Mouse (Mus musculus) liver, embryonic 14.5 days (tissue): ENCODE measurements at regions not wholly inside any gene's neighbourhood (a gene's known extent, or its start where the extent isn't known, plus 50 kb on each side); places are given as distances from the start of the nearest gene placed in this dataset.
A peak's percentile ranks its signal among the peaks of the same experiment; 100 is the strongest.

Experiments
- ATAC-seq: fragments of 200-750 bp; cut with Nextera tagmentation; 2 replicates; pipeline ENCODE4 v1.8.0; 2017; ENCODE audit warnings: moderate number of reproducible peaks, mild to moderate bottlenecking, moderate library complexity; ENCODE audit not compliant: insufficient read depth
- DNase-seq, 3 experiments: peaks; one replicate each; pipeline ENCODE4 v3.0.0-alpha.2; 2012 to 2013; ENCODE audit warnings: low read depth in 3 of 3, low spot score in 3 of 3
- H3K27ac ChIP-seq: fragments of 300-500 bp; sonication (generic); 2 replicates; pipeline ENCODE4 v1.5.1; 2014; ENCODE audit warnings: moderate library complexity, mild to moderate bottlenecking, control low read depth, inconsistent platforms
- H3K27me3 ChIP-seq: fragments of 300-500 bp; sonication (generic); 2 replicates; pipeline ENCODE4 v1.6.1; 2014; ENCODE audit warnings: mild to moderate bottlenecking, low read length, moderate library complexity; ENCODE audit not compliant: control insufficient read depth, insufficient read depth
- H3K36me3 ChIP-seq: fragments of 300-500 bp; sonication (generic); replicated peaks from 2 replicates; pipeline ENCODE4 v1.6.1; 2014; ENCODE audit warnings: low read depth; ENCODE audit not compliant: control insufficient read depth, insufficient read depth
- H3K4me1 ChIP-seq, 2 experiments: fragments of 200-500 bp in 1 of 2; fragments of 300-500 bp in 1 of 2; sonication (generic) in 1 of 2; replicated peaks; 2 replicates each; pipeline ENCODE4 v1.6.1; 2012 to 2014; ENCODE audit warnings: antibody characterized with exemption in 1 of 2, inconsistent platforms in 1 of 2, low read length in 1 of 2; ENCODE audit not compliant: control insufficient read depth in 2 of 2, insufficient read depth in 2 of 2
- H3K4me2 ChIP-seq: fragments of 300-500 bp; sonication (generic); 2 replicates; pipeline ENCODE4 v1.6.1; 2014; ENCODE audit warnings: low read depth, mild to moderate bottlenecking, control low read depth, moderate library complexity
- H3K4me3 ChIP-seq, 2 experiments: fragments of 200-500 bp in 1 of 2; fragments of 300-500 bp in 1 of 2; sonication (generic) in 1 of 2; 2 replicates each; pipeline ENCODE4 v1.5.1; 2012 to 2014; ENCODE audit warnings: low read depth in 2 of 2, low read length in 2 of 2, mild to moderate bottlenecking in 2 of 2, control low read depth in 1 of 2, inconsistent platforms in 1 of 2, moderate library complexity in 1 of 2; ENCODE audit not compliant: insufficient read depth in 1 of 2
- H3K9ac ChIP-seq: fragments of 300-500 bp; sonication (generic); replicated peaks from 2 replicates; pipeline ENCODE4 v1.6.1; 2014; ENCODE audit warnings: mild to moderate bottlenecking, control low read depth, moderate library complexity
- H3K9me3 ChIP-seq: fragments of 300-500 bp; sonication (generic); 2 replicates; pipeline ENCODE4 v1.6.1; 2016; ENCODE audit warnings: low read length, mixed read lengths; ENCODE audit not compliant: control insufficient read depth
- CTCF ChIP-seq: IDR thresholded peaks from 2 replicates; pipeline ENCODE4 v1.5.1; 2016; ENCODE audit warnings: antibody characterized with exemption, low read depth, control low read depth
- EP300 ChIP-seq: IDR thresholded peaks from 2 replicates; pipeline ENCODE4 v1.6.1; 2016; ENCODE audit warnings: antibody characterized with exemption, low read depth
- WGBS: fragments of 180-500 bp; shearing (Covaris S2); extraction: QIAGEN DNeasy Blood & Tissue Kit; methylation state at CpG from one replicate; pipeline ENCODE4 v1.1.7; 2014; ENCODE audit not compliant: insufficient replicate concordance; 5-methylcytosine and 5-hydroxymethylcytosine counted together

- Histone ChIP-seq H3K4me1 (no peaks in the 10 kb centered on the region), H3K9ac (no peak overlapping the region), H3K27me3 (no peaks in the 10 kb centered on the region), H3K9me3 (no peaks in the 10 kb centered on the region), H3K4me2 (no peak overlapping the region), H3K4me3 (no peak overlapping the region), H3K36me3 (no peaks in the 10 kb centered on the region), H3K27ac (no peak overlapping the region)
- ATAC-seq, result no peak
- 56% methylated on average over 1 of the region's 1 CpGs for WGBS
- TF ChIP-seq CTCF, result no peak
- no peak for TF ChIP-seq EP300
- no peak for DNase-seq
Measured at GRCm38 (mm10) chr13:69373816-69374142, 159.8 kb upstream of the Nsun2 start.

- Histone ChIP-seq H3K9me3 (no peaks in the 10 kb centered on the region), H3K4me1 (no peaks in the 10 kb centered on the region), H3K36me3 (no peaks in the 10 kb centered on the region), H3K9ac (no peak overlapping the region), H3K4me2 (no peak overlapping the region), H3K4me3 (no peak overlapping the region), H3K27me3 (no peaks in the 10 kb centered on the region), H3K27ac (no peak overlapping the region)
- ATAC-seq (no peak), DNase-seq (peak in 1 of 3 experiments; percentile 4)
- 40% methylated on average over 4 of the region's 4 CpGs for WGBS
- TF ChIP-seq EP300 (no peak), CTCF (no peak)
Measured at GRCm38 (mm10) chr13:69380403-69380802, 153.1 kb upstream of the Nsun2 start.

- TF ChIP-seq EP300 (no peak), CTCF (no peak; the same call in 1 of the 2 replicates)
- Histone ChIP-seq H3K27me3 (no peaks in the 10 kb centered on the region), H3K9me3 (no peaks in the 10 kb centered on the region), H3K4me2 (no peak overlapping the region), H3K4me3 (no peak overlapping the region), H3K9ac (no peak overlapping the region), H3K27ac (no peak overlapping the region), H3K4me1 (peaks cover 0 to 2% of the 10 kb centered on the region in 2 experiments; a peak in 1 of 4 replicates), H3K36me3 (no peaks in the 10 kb centered on the region)
- no peak for DNase-seq
- ATAC-seq, result no peak
Measured at GRCm38 (mm10) chr13:69384767-69385166, 148.8 kb upstream of the Nsun2 start.

DNA sequence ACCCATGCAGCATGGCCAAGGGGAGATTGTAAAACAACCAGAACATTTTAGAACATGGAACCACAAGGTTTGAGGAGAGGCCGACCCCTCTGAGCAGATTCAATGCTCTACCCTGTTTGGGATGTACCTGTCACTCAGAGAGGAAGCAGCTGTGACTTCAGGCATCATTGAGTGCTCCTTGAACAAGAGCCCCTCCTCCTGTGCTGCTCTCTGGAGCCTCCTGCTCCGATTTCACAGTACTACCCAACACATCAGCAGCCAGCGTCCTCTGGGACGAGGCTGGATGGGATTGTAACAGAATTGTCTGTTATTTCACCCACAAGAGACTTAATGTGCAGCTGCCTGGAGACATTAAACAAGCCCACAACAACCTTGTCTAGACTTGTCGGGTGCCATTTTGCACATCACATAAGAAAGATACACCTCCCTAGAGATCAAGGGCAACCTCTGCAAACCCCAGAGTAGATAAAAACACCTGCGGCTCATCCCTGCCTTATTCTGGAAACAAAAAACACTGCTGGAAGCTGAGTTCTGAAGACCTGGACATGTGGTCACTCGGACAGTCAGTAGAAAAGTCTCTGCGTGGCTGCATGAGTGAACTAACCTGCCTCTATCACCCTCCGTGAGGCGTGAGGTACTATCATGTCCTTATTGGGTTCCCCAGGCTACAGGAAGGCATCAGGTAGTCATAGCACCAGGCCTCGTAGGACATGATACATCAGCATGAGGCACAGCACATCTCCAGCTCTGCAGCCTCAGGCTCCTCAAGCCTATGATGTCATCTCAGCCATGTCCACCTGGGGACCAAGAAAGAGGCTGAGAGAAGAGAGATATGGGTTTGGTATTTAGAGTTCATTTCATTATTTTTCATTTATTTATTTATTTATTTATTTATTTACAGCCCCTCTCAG lies 140.4 kb upstream of the Nsun2 start:
- DNase-seq, result no peak

DNA sequence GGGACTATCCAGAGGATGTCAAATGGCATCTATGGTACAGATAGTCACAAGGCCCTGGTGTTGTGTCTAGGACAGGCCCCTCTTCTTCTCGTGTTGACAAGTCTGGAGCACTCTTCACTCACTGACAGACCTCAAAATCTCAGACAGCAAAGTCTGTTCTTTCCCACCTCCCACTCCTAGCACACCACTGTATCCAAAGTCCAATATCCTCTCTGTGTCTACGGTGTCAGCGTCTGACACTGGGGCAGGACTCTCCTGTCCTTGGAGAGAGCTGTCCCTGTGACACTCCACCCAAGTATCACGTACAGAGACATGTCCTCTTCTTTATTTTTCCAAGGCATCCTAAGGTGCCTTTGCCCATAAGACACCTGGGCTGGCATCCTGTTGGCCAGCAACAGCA lies 139.0 kb upstream of the Nsun2 start:
- no peak overlapping the region for H3K9ac ChIP-seq
- no peaks in the 10 kb centered on the region for H3K9me3 ChIP-seq
- no peak overlapping the region for H3K27ac ChIP-seq
- H3K27me3 ChIP-seq, result no peaks in the 10 kb centered on the region
- no peak overlapping the region for H3K4me2 ChIP-seq
- no peak for ATAC-seq
- no peak for TF ChIP-seq EP300
- TF ChIP-seq CTCF, result no peak
- no peaks in the 10 kb centered on the region for H3K36me3 ChIP-seq
- DNase-seq, result no peak
- WGBS, result 49% methylated on average over 4 of the region's 4 CpGs
- no peaks in the 10 kb centered on the region; a peak in 1 of 4 replicates for H3K4me1 ChIP-seq
- H3K4me3 ChIP-seq, result no peak overlapping the region

More for the DNA sequence above, 140.4 kb upstream of the Nsun2 start:
- no peak overlapping the region for H3K9ac ChIP-seq
- no peak for ATAC-seq
- no peak overlapping the region for H3K27ac ChIP-seq
- H3K4me3 ChIP-seq, result no peak overlapping the region
- no peaks in the 10 kb centered on the region; a peak in 1 of 4 replicates for H3K4me1 ChIP-seq
- H3K27me3 ChIP-seq, result no peaks in the 10 kb centered on the region
- no peak overlapping the region for H3K4me2 ChIP-seq
- no peaks in the 10 kb centered on the region for H3K9me3 ChIP-seq
- 69% methylated on average over 11 of the region's 11 CpGs for WGBS
- no peaks in the 10 kb centered on the region for H3K36me3 ChIP-seq
- no peak for TF ChIP-seq EP300
- no peak for TF ChIP-seq CTCF
